Mouse (Mus musculus) MEL (cell line): ENCODE data around the gene Nsrp1. TPM values are rescaled to one million over a fixed set of nuclear protein-coding genes. Genes with fewer than 3 reads are reported as not detected.
A peak's percentile ranks its signal among the peaks of the same experiment; 100 is the strongest.

Source experiments
- DNase-seq: peaks from one replicate; pipeline ENCODE4 v3.0.0; 2011; ENCODE audit warnings: low read depth, low spot score
- H3K27ac ChIP-seq: 2 replicates; pipeline ENCODE4 v1.5.1; 2012; ENCODE audit warnings: low read depth, mild to moderate bottlenecking, control low read depth, low read length, moderate library complexity; ENCODE audit not compliant: control insufficient read depth
- H3K27me3 ChIP-seq, 2 experiments: fragments of 150-350 bp in 1 of 2; sonication (generic) in 1 of 2; 2 replicates each; pipeline ENCODE4 v1.6.1; 2012; ENCODE audit warnings: low read length in 2 of 2, mild to moderate bottlenecking in 2 of 2, improper control_type of control experiment in 1 of 2, moderate library complexity in 1 of 2; ENCODE audit not compliant: insufficient read depth in 2 of 2, control insufficient read depth in 1 of 2
- H3K36me3 ChIP-seq, 2 experiments: 2 replicates each; pipeline ENCODE4 v1.6.1; 2012 to 2014; ENCODE audit warnings: low read length in 2 of 2, improper control_type of control experiment in 1 of 2, inconsistent platforms in 1 of 2, mild to moderate bottlenecking in 1 of 2; ENCODE audit not compliant: insufficient read depth in 2 of 2, control insufficient read depth in 1 of 2
- H3K4me1 ChIP-seq, 2 experiments: fragments of 150-350 bp in 1 of 2; sonication (generic) in 1 of 2; 2 replicates each; pipeline ENCODE4 v1.6.1; 2012; ENCODE audit warnings: low read length in 2 of 2, improper control_type of control experiment in 1 of 2, mild to moderate bottlenecking in 1 of 2; ENCODE audit not compliant: insufficient read depth in 2 of 2, control insufficient read depth in 1 of 2
- H3K4me3 ChIP-seq, 2 experiments: fragments of 150-350 bp in 1 of 2; sonication (generic) in 1 of 2; 2 replicates each; pipeline ENCODE4 v1.5.1; 2012; ENCODE audit warnings: low read depth in 2 of 2, low read length in 2 of 2, mild to moderate bottlenecking in 2 of 2, moderate library complexity in 2 of 2, control low read depth in 1 of 2, improper control_type of control experiment in 1 of 2; ENCODE audit not compliant: control insufficient read depth in 1 of 2, insufficient read depth in 1 of 2
- H3K79me2 ChIP-seq: 2 replicates; pipeline ENCODE4 v1.6.1; 2012; ENCODE audit warnings: mild to moderate bottlenecking, low read length, moderate library complexity; ENCODE audit not compliant: control insufficient read depth, poor library complexity, insufficient read depth
- H3K9ac ChIP-seq: 2 replicates; pipeline ENCODE4 v1.6.1; 2012; ENCODE audit warnings: low read depth, mild to moderate bottlenecking, control low read depth, low read length, moderate library complexity; ENCODE audit not compliant: control insufficient read depth, poor library complexity, severe bottlenecking
- H3K9me3 ChIP-seq: fragments of 150-350 bp; sonication (generic); replicated peaks from 2 replicates; pipeline ENCODE4 v1.6.1; 2012; ENCODE audit warnings: mild to moderate bottlenecking, low read length, improper control_type of control experiment, moderate library complexity; ENCODE audit not compliant: insufficient read depth
- BHLHE40 ChIP-seq: IDR thresholded peaks from 2 replicates; pipeline ENCODE4 v1.6.1; 2012; ENCODE audit warnings: low read depth, mild to moderate bottlenecking, inconsistent platforms, low read length, improper control_type of control experiment, borderline replicate concordance
- CTCF ChIP-seq, 3 experiments: IDR thresholded peaks in 2 of 3; conservative IDR thresholded peaks in 1 of 3; 2 replicates each; pipeline ENCODE4 v1.5.1; 2011 to 2012; ENCODE audit warnings: low read length in 3 of 3, low read depth in 2 of 3, mild to moderate bottlenecking in 2 of 3, improper control_type of control experiment in 1 of 3, inconsistent platforms in 1 of 3, mixed read lengths in 1 of 3, moderate library complexity in 1 of 3; ENCODE audit not compliant: control insufficient read depth in 1 of 3, insufficient read depth in 1 of 3, poor library complexity in 1 of 3, severe bottlenecking in 1 of 3
- E2F4 ChIP-seq: IDR thresholded peaks from 2 replicates; pipeline ENCODE4 v1.6.1; 2011; ENCODE audit warnings: low read depth, low read length, improper control_type of control experiment, borderline replicate concordance
- EP300 ChIP-seq, 2 experiments: IDR thresholded peaks; 2 replicates each; pipeline ENCODE4 v1.6.1; 2011; ENCODE audit warnings: improper control_type of control experiment in 2 of 2, low read length in 2 of 2, low read depth in 1 of 2, mild to moderate bottlenecking in 1 of 2
- GABPA ChIP-seq: IDR thresholded peaks from 2 replicates; pipeline ENCODE4 v1.6.1; 2012; ENCODE audit warnings: low read depth, mild to moderate bottlenecking, inconsistent platforms, low read length, improper control_type of control experiment, moderate library complexity
- GATA1 ChIP-seq: IDR thresholded peaks from 2 replicates; pipeline ENCODE4 v1.6.1; 2011; ENCODE audit warnings: low read depth, low read length, improper control_type of control experiment
- HCFC1 ChIP-seq: IDR thresholded peaks from 2 replicates; pipeline ENCODE4 v1.6.1; 2012; ENCODE audit warnings: low read depth, mild to moderate bottlenecking, inconsistent platforms, low read length, improper control_type of control experiment, moderate library complexity
- JUND ChIP-seq: IDR thresholded peaks from 2 replicates; pipeline ENCODE4 v1.6.1; 2011; ENCODE audit warnings: low read depth, mild to moderate bottlenecking, improper control_type of control experiment, low read length
- MEF2A ChIP-seq: IDR thresholded peaks from 2 replicates; pipeline ENCODE4 v1.6.1; 2014; ENCODE audit warnings: low read depth, mild to moderate bottlenecking, inconsistent platforms, low read length, improper control_type of control experiment; ENCODE audit not compliant: poor library complexity, insufficient replicate concordance, severe bottlenecking; ENCODE audit errors: extremely low read depth
- MXI1 ChIP-seq: IDR thresholded peaks from 2 replicates; pipeline ENCODE4 v1.6.1; 2011; ENCODE audit warnings: mild to moderate bottlenecking, low read depth, low read length, improper control_type of control experiment
- MYB ChIP-seq: IDR thresholded peaks from 2 replicates; pipeline ENCODE4 v1.6.1; 2011; ENCODE audit warnings: mild to moderate bottlenecking, low read depth, low read length, improper control_type of control experiment
- NRF1 ChIP-seq: IDR thresholded peaks from 2 replicates; pipeline ENCODE4 v1.6.1; 2014; ENCODE audit warnings: low read depth, mild to moderate bottlenecking, inconsistent platforms, low read length, improper control_type of control experiment, moderate library complexity; ENCODE audit not compliant: poor library complexity, insufficient read depth, severe bottlenecking
- POLR2A ChIP-seq, 2 experiments: IDR thresholded peaks; 2 replicates each; pipeline ENCODE4 v1.6.1; 2011 to 2012; ENCODE audit warnings: low read length in 2 of 2, mild to moderate bottlenecking in 2 of 2, control low read depth in 1 of 2, improper control_type of control experiment in 1 of 2, low read depth in 1 of 2, moderate library complexity in 1 of 2; ENCODE audit not compliant: control insufficient read depth in 1 of 2, insufficient read depth in 1 of 2, poor library complexity in 1 of 2
- POLR2AphosphoS2 ChIP-seq: IDR thresholded peaks from 2 replicates; pipeline ENCODE4 v1.6.1; 2011; ENCODE audit warnings: low read length, improper control_type of control experiment
- RAD21 ChIP-seq: IDR thresholded peaks from 2 replicates; pipeline ENCODE4 v1.6.1; 2011; ENCODE audit warnings: mild to moderate bottlenecking, low read depth, low read length, improper control_type of control experiment
- RCOR1 ChIP-seq: IDR thresholded peaks from 2 replicates; pipeline ENCODE4 v1.6.1; 2012; ENCODE audit warnings: low read depth, mild to moderate bottlenecking, inconsistent platforms, low read length, improper control_type of control experiment
- SIN3A ChIP-seq: IDR thresholded peaks from 2 replicates; pipeline ENCODE4 v1.6.1; 2012; ENCODE audit warnings: low read length, improper control_type of control experiment, inconsistent platforms
- SMC3 ChIP-seq: IDR thresholded peaks from 2 replicates; pipeline ENCODE4 v1.6.1; 2011; ENCODE audit warnings: low read depth, low read length, improper control_type of control experiment
- TAL1 ChIP-seq: IDR thresholded peaks from 2 replicates; pipeline ENCODE4 v1.6.1; 2012; ENCODE audit warnings: mild to moderate bottlenecking, inconsistent platforms, low read length, moderate library complexity, mixed read lengths
- TBP ChIP-seq: IDR thresholded peaks from 2 replicates; pipeline ENCODE4 v1.8.0; 2011; ENCODE audit warnings: low read depth, low read length, improper control_type of control experiment
- TCF12 ChIP-seq: IDR thresholded peaks from 2 replicates; pipeline ENCODE4 v1.6.1; 2014; ENCODE audit warnings: low read depth, mild to moderate bottlenecking, inconsistent platforms, low read length, improper control_type of control experiment, moderate library complexity
- USF2 ChIP-seq, 2 experiments: IDR thresholded peaks; 2 replicates each; pipeline ENCODE4 v1.6.1; 2011 to 2012; ENCODE audit warnings: improper control_type of control experiment in 2 of 2, low read length in 2 of 2, borderline replicate concordance in 1 of 2, inconsistent platforms in 1 of 2, low read depth in 1 of 2, mild to moderate bottlenecking in 1 of 2; ENCODE audit not compliant: insufficient read depth in 1 of 2
- ZC3H11A ChIP-seq: IDR thresholded peaks from 2 replicates; pipeline ENCODE4 v1.6.1; 2012; ENCODE audit warnings: low read depth, mild to moderate bottlenecking, inconsistent platforms, low read length, improper control_type of control experiment
- ZNF384 ChIP-seq: IDR thresholded peaks from 2 replicates; pipeline ENCODE4 v1.6.1; 2012; ENCODE audit warnings: low read depth, mild to moderate bottlenecking, inconsistent platforms, low read length, improper control_type of control experiment
- polyA plus RNA-seq, 2 experiments: library from polyadenylated mRNA; stranded (reverse) in 1 of 2; unstranded in 1 of 2; fragments of >175 nt in 1 of 2; fragments of >200 nt in 1 of 2; gene quantifications; 2 replicates each; pipeline versions ENCODE4 v1.2.1 to v1.2.4; 2012; ENCODE audit warnings: low replicate concordance in 2 of 2, low read depth in 1 of 2; ENCODE audit not compliant: insufficient read length in 2 of 2, insufficient read depth in 1 of 2, missing spikeins in 1 of 2
- total RNA-seq: library from RNA; depleted of rRNA; stranded (reverse); fragments of 300-350 nt; gene quantifications from 2 replicates; pipeline ENCODE4 v1.2.3, GENCODE M21; 2012

Gene Nsrp1
- total and polyA plus RNA-seq, 3 experiments: 21.0 to 140 (median 21.6) TPM

GRCm38 (mm10) chr11:77070721-77071120, 7.5 kb downstream of the Nsrp1 start:
- H3K79me2 ChIP-seq: peaks cover 13% of the 10 kb centered on the region
- H3K27ac ChIP-seq: no peak overlapping the region
- peaks cover 10 to 13% of the 10 kb centered on the region in 2 experiments for H3K36me3 ChIP-seq
- no peaks in the 10 kb centered on the region for H3K9me3 ChIP-seq
- H3K27me3 ChIP-seq: no peaks in the 10 kb centered on the region
- peaks cover 5 to 6% of the 10 kb centered on the region in 2 experiments for H3K4me1 ChIP-seq
- peak; percentile 59 for DNase-seq
- no peak overlapping the region for H3K9ac ChIP-seq
- 0 out of 2 replicates have a peak, but pooled peaks have one; percentile 18 for TF ChIP-seq ZC3H11A
- TF ChIP-seq GATA1: no peak
- peak; percentile 40 for TF ChIP-seq RAD21
- TF ChIP-seq TAL1: no peak
- TF ChIP-seq SMC3: peak; percentile 58
- TF ChIP-seq CTCF (IDR thresholded peaks at IDR 0.05 in 2 of 3, conservative IDR thresholded peaks at IDR 0.05 in 1 of 3; ENCODE audit: control insufficient read depth in 1 of 3, insufficient read depth in 1 of 3, low read depth in 2 of 3, low read length in 3 of 3, poor library complexity in 1 of 3, severe bottlenecking in 1 of 3): peak; percentile 35 to 59 (median 52)
- no peak overlapping the region for H3K4me3 ChIP-seq

DNA sequence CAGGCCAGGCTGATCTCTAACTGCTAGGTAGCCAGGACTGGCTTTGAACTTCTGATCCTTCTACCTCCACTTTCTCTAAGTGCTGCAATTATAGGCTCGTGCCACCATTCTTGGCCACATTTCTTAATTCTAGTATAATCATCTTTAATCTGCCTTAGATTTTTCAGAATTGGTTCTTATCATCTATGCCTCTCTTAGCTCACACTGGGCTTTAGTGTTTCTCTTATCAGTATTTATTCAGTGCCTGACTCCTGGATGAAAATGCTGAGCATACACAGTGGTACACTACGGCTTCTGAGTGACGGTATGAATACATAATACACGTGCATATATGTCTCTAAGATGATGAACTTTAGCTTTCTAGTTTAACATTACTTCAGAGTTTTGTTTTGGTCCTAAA, 9.4 kb downstream of the Nsrp1 start:
- Histone ChIP-seq H3K36me3 (peaks cover 7 to 22% of the 10 kb centered on the region in 2 experiments), H3K4me1 (peaks cover 6 to 9% of the 10 kb centered on the region in 2 experiments), H3K27ac (no peak overlapping the region), H3K4me3 (no peak overlapping the region), H3K9me3 (no peaks in the 10 kb centered on the region), H3K9ac (no peak overlapping the region), H3K27me3 (no peaks in the 10 kb centered on the region), H3K79me2 (peaks cover 17% of the 10 kb centered on the region)
- peak; percentile 34 for DNase-seq
- no peak for TF ChIP-seq ZNF384
- no peak for TF ChIP-seq E2F4
- TF ChIP-seq NRF1: no peak
- 0 out of 2 replicates have a peak, but pooled peaks have one; percentile 37 for TF ChIP-seq MXI1
- TF ChIP-seq SMC3: no peak
- TF ChIP-seq MEF2A: no peak
- TF ChIP-seq EP300 (IDR thresholded peaks at IDR 0.05; ENCODE audit: low read depth in 1 of 2, low read length in 2 of 2): peak in 1 of 2 experiments; percentile 50; a peak in 3 of 4 replicates
- TF ChIP-seq GABPA: no peak
- TF ChIP-seq HCFC1: no peak
- TF ChIP-seq USF2 (IDR thresholded peaks at IDR 0.05; ENCODE audit: borderline replicate concordance in 1 of 2, insufficient read depth in 1 of 2, low read depth in 1 of 2, low read length in 2 of 2): no peak
- no peak for TF ChIP-seq TBP
- peak; percentile 52; the same call in 1 of the 2 replicates for TF ChIP-seq TCF12
- peak; percentile 48 for TF ChIP-seq TAL1
- no peak for TF ChIP-seq CTCF (IDR thresholded peaks at IDR 0.05 in 2 of 3, conservative IDR thresholded peaks at IDR 0.05 in 1 of 3; ENCODE audit: control insufficient read depth in 1 of 3, insufficient read depth in 1 of 3, low read depth in 2 of 3, low read length in 3 of 3, poor library complexity in 1 of 3, severe bottlenecking in 1 of 3)
- TF ChIP-seq SIN3A: no peak
- TF ChIP-seq BHLHE40: no peak
- TF ChIP-seq RCOR1: 0 out of 2 replicates have a peak, but pooled peaks have one; percentile 4
- TF ChIP-seq JUND: no peak
- no peak for TF ChIP-seq ZC3H11A
- no peak for TF ChIP-seq POLR2AphosphoS2
- no peak for TF ChIP-seq MYB
- peak; percentile 61 for TF ChIP-seq GATA1
- no peak for TF ChIP-seq POLR2A (IDR thresholded peaks at IDR 0.05; ENCODE audit: control insufficient read depth in 1 of 2, insufficient read depth in 1 of 2, low read depth in 1 of 2, low read length in 2 of 2, poor library complexity in 1 of 2)
